Mouse (Mus musculus) cerebellum, adult 2 months (tissue): ENCODE results near the gene Mdm2.

Source experiments
- CTCF ChIP-seq: fragments of 200-500 bp; IDR thresholded peaks from 2 replicates; pipeline ENCODE4 v1.5.1; 2011; ENCODE audit warnings: low read depth, mild to moderate bottlenecking, control low read depth, low read length, moderate library complexity, borderline replicate concordance; ENCODE audit not compliant: insufficient read depth
- POLR2A ChIP-seq: fragments of 200-500 bp; IDR thresholded peaks from 2 replicates; pipeline ENCODE4 v1.6.1; 2011; ENCODE audit warnings: low read length, control low read depth, borderline replicate concordance; ENCODE audit not compliant: insufficient read depth

GRCm38 (mm10) chr10:117727518-117728110 lies 17.1 kb upstream of the Mdm2 start:
- TF ChIP-seq CTCF, result no peak
- no peak for TF ChIP-seq POLR2A
